Mouse (Mus musculus) CH12.LX (cell line): ENCODE results near the gene Atp13a2. TPM values are rescaled to one million over a fixed set of nuclear protein-coding genes. Genes with fewer than 3 reads are reported as not detected.

Experiments
- DNase-seq: peaks from one replicate; pipeline ENCODE4 v3.0.0-alpha.2; 2013; ENCODE audit errors: extremely low read depth
- H3K27ac ChIP-seq: 2 replicates; pipeline ENCODE4 v1.5.1; 2012; ENCODE audit warnings: low read depth, mild to moderate bottlenecking, control low read depth, moderate library complexity; ENCODE audit not compliant: insufficient read depth
- H3K27me3 ChIP-seq: replicated peaks from 2 replicates; pipeline ENCODE3; 2012; ENCODE audit warnings: inconsistent platforms
- H3K36me3 ChIP-seq, 2 experiments: replicated peaks in 1 of 2; 2 replicates each; pipeline versions ENCODE3 to v1.6.1; 2012; ENCODE audit warnings: inconsistent platforms in 1 of 2, low read length in 1 of 2, mild to moderate bottlenecking in 1 of 2, mixed read lengths in 1 of 2, moderate library complexity in 1 of 2; ENCODE audit not compliant: control insufficient read depth in 1 of 2, insufficient read depth in 1 of 2
- H3K4me1 ChIP-seq, 2 experiments: 2 replicates each; pipeline ENCODE4 v1.6.1; 2012; ENCODE audit warnings: inconsistent platforms in 1 of 2, moderate library complexity in 1 of 2; ENCODE audit not compliant: insufficient read depth in 2 of 2, control insufficient read depth in 1 of 2
- H3K4me2 ChIP-seq: 2 replicates; pipeline ENCODE4 v1.6.1; 2012; ENCODE audit warnings: low read depth, mild to moderate bottlenecking, control low read depth; ENCODE audit not compliant: poor library complexity, insufficient read depth, severe bottlenecking
- H3K4me3 ChIP-seq, 3 experiments: fragments of 150-350 bp in 1 of 3; sonication (generic) in 1 of 3; replicated peaks in 1 of 3; 2 replicates each; pipeline versions ENCODE3 to v1.5.1; 2011 to 2012; ENCODE audit warnings: low read depth in 2 of 3, low read length in 2 of 3, mild to moderate bottlenecking in 2 of 3, moderate library complexity in 2 of 3, control low read depth in 1 of 3, improper control_type of control experiment in 1 of 3, inconsistent platforms in 1 of 3, mixed read lengths in 1 of 3; ENCODE audit not compliant: poor library complexity in 1 of 3
- H3K79me2 ChIP-seq: replicated peaks from 2 replicates; pipeline ENCODE4 v1.6.1; 2012; ENCODE audit warnings: mild to moderate bottlenecking, moderate library complexity; ENCODE audit not compliant: control insufficient read depth, poor library complexity, insufficient read depth, severe bottlenecking; ENCODE audit errors: extremely low read depth
- H3K9ac ChIP-seq: 2 replicates; pipeline ENCODE4 v1.6.1; 2012; ENCODE audit warnings: low read depth, mild to moderate bottlenecking, control low read depth, moderate library complexity; ENCODE audit not compliant: insufficient read depth
- H3K9me3 ChIP-seq: replicated peaks from 2 replicates; pipeline ENCODE3; 2012; ENCODE audit warnings: low read length, inconsistent platforms, mixed read lengths
- BHLHE40 ChIP-seq: IDR thresholded peaks from 2 replicates; pipeline ENCODE4 v1.6.1; 2011; ENCODE audit warnings: mild to moderate bottlenecking, low read depth, low read length, improper control_type of control experiment
- CTCF ChIP-seq, 2 experiments: IDR thresholded peaks in 1 of 2; conservative IDR thresholded peaks in 1 of 2; 2 replicates each; pipeline ENCODE4 v1.5.1; 2011 to 2012; ENCODE audit warnings: low read depth in 2 of 2, low read length in 2 of 2, improper control_type of control experiment in 1 of 2, inconsistent platforms in 1 of 2, mild to moderate bottlenecking in 1 of 2, moderate library complexity in 1 of 2
- E2F4 ChIP-seq: IDR thresholded peaks from 2 replicates; pipeline ENCODE4 v1.6.1; 2011; ENCODE audit warnings: low read depth, low read length, improper control_type of control experiment; ENCODE audit not compliant: insufficient replicate concordance
- ELF1 ChIP-seq: IDR thresholded peaks from 2 replicates; pipeline ENCODE4 v1.6.1; 2014; ENCODE audit warnings: low read depth, mild to moderate bottlenecking, inconsistent platforms, low read length, improper control_type of control experiment
- EP300 ChIP-seq: IDR thresholded peaks from 2 replicates; pipeline ENCODE4 v1.6.1; 2011; ENCODE audit warnings: low read length, improper control_type of control experiment
- ETS1 ChIP-seq: conservative IDR thresholded peaks from 2 replicates; pipeline ENCODE4 v1.6.1; 2012; ENCODE audit warnings: low read depth, mild to moderate bottlenecking, inconsistent platforms, low read length, improper control_type of control experiment, moderate library complexity
- GABPA ChIP-seq: IDR thresholded peaks from 2 replicates; pipeline ENCODE4 v1.6.1; 2012; ENCODE audit warnings: low read depth, low read length, improper control_type of control experiment, inconsistent platforms; ENCODE audit not compliant: insufficient replicate concordance
- JUND ChIP-seq: conservative IDR thresholded peaks from 2 replicates; pipeline ENCODE4 v1.6.1; 2011; ENCODE audit warnings: low read depth, low read length, improper control_type of control experiment
- MAFK ChIP-seq: IDR thresholded peaks from 2 replicates; pipeline ENCODE4 v1.6.1; 2011; ENCODE audit warnings: low read length, improper control_type of control experiment; ENCODE audit not compliant: insufficient replicate concordance
- MAX ChIP-seq: IDR thresholded peaks from 2 replicates; pipeline ENCODE4 v1.6.1; 2011; ENCODE audit warnings: low read length, improper control_type of control experiment
- MAZ ChIP-seq: IDR thresholded peaks from 2 replicates; pipeline ENCODE4 v1.6.1; 2012; ENCODE audit warnings: low read depth, mild to moderate bottlenecking, inconsistent platforms, low read length, improper control_type of control experiment, moderate library complexity
- POLR2AphosphoS2 ChIP-seq: IDR thresholded peaks from 2 replicates; pipeline ENCODE4 v1.6.1; 2011; ENCODE audit warnings: low read depth, low read length, improper control_type of control experiment
- RCOR1 ChIP-seq: conservative IDR thresholded peaks from 2 replicates; pipeline ENCODE4 v1.6.1; 2012; ENCODE audit warnings: low read depth, mild to moderate bottlenecking, inconsistent platforms, low read length, improper control_type of control experiment
- SIN3A ChIP-seq: IDR thresholded peaks from 2 replicates; pipeline ENCODE4 v1.6.1; 2012; ENCODE audit warnings: low read length, improper control_type of control experiment, inconsistent platforms
- TBP ChIP-seq: conservative IDR thresholded peaks from 2 replicates; pipeline ENCODE4 v1.6.1; 2011; ENCODE audit warnings: low read depth, low read length, improper control_type of control experiment
- UBTF ChIP-seq: IDR thresholded peaks from 2 replicates; pipeline ENCODE4 v1.6.1; 2012; ENCODE audit warnings: low read depth, mild to moderate bottlenecking, inconsistent platforms, low read length, improper control_type of control experiment, moderate library complexity
- USF2 ChIP-seq: conservative IDR thresholded peaks from 2 replicates; pipeline ENCODE4 v1.6.1; 2011; ENCODE audit warnings: low read depth, low read length, improper control_type of control experiment
- ZMIZ1 ChIP-seq: IDR thresholded peaks from 2 replicates; pipeline ENCODE4 v1.6.1; 2012; ENCODE audit warnings: low read depth, mild to moderate bottlenecking, inconsistent platforms, low read length, improper control_type of control experiment
- ZNF384 ChIP-seq: IDR thresholded peaks from 2 replicates; pipeline ENCODE4 v1.6.1; 2012; ENCODE audit warnings: low read depth, low read length, improper control_type of control experiment, inconsistent platforms
- dilution Hi-C: fragments of 300-500 bp; cut with MboI; formaldehyde crosslinking; loops from 2 replicates; pipeline ENCODE4 v1.14.3; 2020; ENCODE audit warnings: low sequenced_read_pairs; ENCODE audit not compliant: extremely low pct_unique_long_range_greater_than_20kb, extremely low pct_ligation_motif_present
- in situ Hi-C: fragments of 300-500 bp; cut with MboI; formaldehyde crosslinking; loops from 3 replicates; pipeline ENCODE4 v1.14.3; 2019; ENCODE audit warnings: low sequenced_read_pairs, low pct_ligation_motif_present, low pct_unique_long_range_greater_than_20kb, mixed read lengths
- polyA plus RNA-seq: library from polyadenylated mRNA; unstranded; fragments of >175 nt; gene quantifications from 2 replicates; pipeline ENCODE4 v1.2.1, GENCODE M21; 2012; ENCODE audit warnings: low read depth; ENCODE audit not compliant: insufficient read length
- total RNA-seq, 2 experiments: library from RNA; depleted of rRNA; stranded (reverse); fragments of 300-350 nt in 1 of 2; fragments of >200 nt in 1 of 2; gene quantifications; 2 replicates each; pipeline ENCODE4 v1.2.3; 2012 to 2014

The Atp13a2 gene
- total and polyA plus RNA-seq, 3 experiments: 22.2 to 54.7 (median 48.5) TPM

DNA sequence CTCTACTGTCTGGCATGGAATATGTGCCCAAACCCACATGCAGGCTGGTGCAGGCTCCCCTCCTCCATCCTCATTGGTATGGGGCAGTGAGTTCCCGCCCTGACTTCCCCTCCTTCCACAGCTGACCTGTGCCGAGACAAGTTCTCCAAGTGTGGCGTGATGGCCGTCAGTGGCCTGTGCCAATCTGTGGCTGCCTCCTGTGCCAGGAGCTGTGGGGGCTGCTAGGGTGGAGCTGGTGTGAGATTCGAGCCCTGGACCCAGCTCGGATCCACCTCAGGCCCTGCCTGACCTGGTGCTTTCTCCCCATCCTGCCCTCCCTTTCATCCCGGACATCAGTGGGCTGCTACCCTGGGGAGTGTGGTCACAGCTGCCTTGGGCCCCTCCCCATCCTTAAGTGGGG, 28.7 kb downstream of the Atp13a2 start:
- H3K79me2 ChIP-seq: no peaks in the 10 kb centered on the region
- in situ Hi-C loops: no loop called here
- peaks cover 2 to 5% of the 10 kb centered on the region in 2 experiments; a peak in 2 of 4 replicates for H3K4me1 ChIP-seq
- no peak overlapping the region for H3K9ac ChIP-seq
- peaks cover 0 to 45% of the 10 kb centered on the region in 2 experiments for H3K36me3 ChIP-seq
- H3K4me3 ChIP-seq: no peak overlapping the region
- no peaks in the 10 kb centered on the region for H3K9me3 ChIP-seq
- dilution Hi-C loops: no loop called here
- H3K4me2 ChIP-seq: no peak overlapping the region
- TF ChIP-seq TBP (no peak), E2F4 (no peak), GABPA (no peak), MAFK (no peak), ZMIZ1 (no peak), CTCF (conservative IDR thresholded peaks at IDR 0.05 in 1 of 2, IDR thresholded peaks at IDR 0.05 in 1 of 2; ENCODE audit: low read depth in 2 of 2, low read length in 2 of 2) (no peak), ZNF384 (no peak), RCOR1 (no peak), UBTF (no peak), MAX (no peak), ETS1 (no peak), JUND (no peak), EP300 (no peak), ELF1 (no peak), BHLHE40 (no peak), SIN3A (no peak)
- H3K27me3 ChIP-seq: no peaks in the 10 kb centered on the region
- DNase-seq: no peak
- H3K27ac ChIP-seq: no peak overlapping the region

GRCm38 (mm10) chr4:141016311-141016710, 29.6 kb downstream of the Atp13a2 start:
- H3K4me3 ChIP-seq: no peak overlapping the region
- no peak for TF ChIP-seq USF2
- TF ChIP-seq MAZ: no peak
- no peak for TF ChIP-seq POLR2AphosphoS2
- TF ChIP-seq, all 38 proteins: peak for 0
- H3K27ac ChIP-seq: no peak overlapping the region
- H3K4me2 ChIP-seq: no peak overlapping the region
- H3K27me3 ChIP-seq: no peaks in the 10 kb centered on the region
- dilution Hi-C loops: no loop called here
- H3K9ac ChIP-seq: no peak overlapping the region
- peaks cover 2 to 5% of the 10 kb centered on the region in 2 experiments; a peak in 2 of 4 replicates for H3K4me1 ChIP-seq
- peaks cover 0 to 54% of the 10 kb centered on the region in 2 experiments for H3K36me3 ChIP-seq
- DNase-seq: no peak
- no peaks in the 10 kb centered on the region for H3K79me2 ChIP-seq
- in situ Hi-C loops: no loop called here
- no peaks in the 10 kb centered on the region for H3K9me3 ChIP-seq
